Mouse (Mus musculus) C2C12 (cell line): ENCODE data around the gene Atxn10. TPM values are rescaled to one million over a fixed set of nuclear protein-coding genes. Genes with fewer than 3 reads are reported as not detected.
A peak's percentile ranks its signal among the peaks of the same experiment; 100 is the strongest.

Experiments used
- H3K27me3 ChIP-seq: one replicate; pipeline ENCODE4 v1.6.1; 2011; ENCODE audit not compliant: control insufficient read depth, insufficient read depth, insufficient read length
- H3K36me3 ChIP-seq: one replicate; pipeline ENCODE4 v1.6.1; 2011; ENCODE audit not compliant: control insufficient read depth, insufficient read depth
- H3K4me3 ChIP-seq: one replicate; pipeline ENCODE4 v1.5.1; 2011; ENCODE audit warnings: mild to moderate bottlenecking, control low read depth; ENCODE audit not compliant: poor library complexity, insufficient read depth, severe bottlenecking
- H3K79me2 ChIP-seq: one replicate; pipeline ENCODE4 v1.6.1; 2011; ENCODE audit not compliant: control insufficient read depth, insufficient read depth
- H3K79me3 ChIP-seq: one replicate; pipeline ENCODE4 v1.6.1; 2011; ENCODE audit warnings: low read depth, control low read depth
- H3ac ChIP-seq: one replicate; pipeline ENCODE3; 2011; ENCODE audit warnings: low read depth; ENCODE audit not compliant: control insufficient read depth, insufficient read length
- CEBPB ChIP-seq: IDR thresholded peaks from one replicate; pipeline ENCODE4 v1.6.1; 2011; ENCODE audit warnings: low read depth, mild to moderate bottlenecking, control low read depth, moderate library complexity
- CTCF ChIP-seq: IDR thresholded peaks from one replicate; pipeline ENCODE4 v1.5.1; 2011; ENCODE audit not compliant: control insufficient read depth, insufficient read depth, insufficient read length
- FOSL1 ChIP-seq: IDR thresholded peaks from one replicate; pipeline ENCODE4 v1.8.0; 2011; ENCODE audit warnings: mild to moderate bottlenecking, low read length; ENCODE audit not compliant: poor library complexity, insufficient read depth, severe bottlenecking
- MAX ChIP-seq: IDR thresholded peaks from one replicate; pipeline ENCODE4 v1.6.1; 2011; ENCODE audit warnings: mild to moderate bottlenecking, control low read depth
- MYOD1 ChIP-seq: IDR thresholded peaks from one replicate; pipeline ENCODE4 v1.6.1; 2011; ENCODE audit warnings: low read depth; ENCODE audit not compliant: control insufficient read depth, insufficient read length
- MYOG ChIP-seq: IDR thresholded peaks from one replicate; pipeline ENCODE4 v1.6.1; 2011; ENCODE audit not compliant: control insufficient read depth, insufficient read length; ENCODE audit errors: extremely low read depth
- USF1 ChIP-seq: IDR thresholded peaks from one replicate; pipeline ENCODE4 v1.6.1; 2011; ENCODE audit warnings: low read depth, mild to moderate bottlenecking, control low read depth, moderate library complexity
- polyA plus RNA-seq: library from polyadenylated mRNA; unstranded; fragments of >200 nt; fragmentation: generic; extraction: Trizol; gene quantifications from one replicate; pipeline ENCODE4 v1.2.1, GENCODE M21; 2012; ENCODE audit warnings: missing spikeins

Gene Atxn10
- polyA plus RNA-seq, 1 experiment: 149 TPM

GRCm38 (mm10) chr15:85407342-85407741 is 71.3 kb downstream of the Atxn10 start:
- H3ac ChIP-seq: no peak overlapping the region
- TF ChIP-seq CEBPB: no peak
- peak; percentile 12 for TF ChIP-seq MYOD1
- H3K79me3 ChIP-seq: no peaks in the 10 kb centered on the region
- H3K4me3 ChIP-seq: no peak overlapping the region
- peaks cover 8% of the 10 kb centered on the region for H3K79me2 ChIP-seq
- no peaks in the 10 kb centered on the region for H3K27me3 ChIP-seq
- H3K36me3 ChIP-seq: peaks cover 9% of the 10 kb centered on the region

- TF ChIP-seq CTCF (no peak), CEBPB (no peak), FOSL1 (no peak), MYOG (no peak), MYOD1 (no peak), USF1 (no peak), MAX (no peak)
- H3K27me3 ChIP-seq: no peaks in the 10 kb centered on the region
- H3ac ChIP-seq: no peak overlapping the region
- peaks cover 14% of the 10 kb centered on the region for H3K79me2 ChIP-seq
- no peak overlapping the region for H3K4me3 ChIP-seq
- peaks cover 5% of the 10 kb centered on the region for H3K36me3 ChIP-seq
- no peaks in the 10 kb centered on the region for H3K79me3 ChIP-seq
Measured at GRCm38 (mm10) chr15:85408790-85409189, 72.7 kb downstream of the Atxn10 start.

- Histone ChIP-seq H3ac (no peak overlapping the region), H3K79me3 (no peaks in the 10 kb centered on the region), H3K27me3 (no peaks in the 10 kb centered on the region), H3K79me2 (peaks cover 19% of the 10 kb centered on the region), H3K36me3 (peaks cover 5% of the 10 kb centered on the region), H3K4me3 (no peak overlapping the region)
- TF ChIP-seq MYOD1 (no peak), CTCF (no peak), MYOG (no peak), FOSL1 (no peak), CEBPB (no peak), USF1 (no peak), MAX (no peak)
Measured at GRCm38 (mm10) chr15:85409245-85409783, 73.3 kb downstream of the Atxn10 start.

GRCm38 (mm10) chr15:85409836-85410235 is 73.8 kb downstream of the Atxn10 start:
- Histone ChIP-seq H3ac (no peak overlapping the region), H3K4me3 (no peak overlapping the region), H3K79me2 (peaks cover 20% of the 10 kb centered on the region), H3K27me3 (no peaks in the 10 kb centered on the region), H3K79me3 (no peaks in the 10 kb centered on the region), H3K36me3 (peaks cover under 1% of the 10 kb centered on the region)
- TF ChIP-seq MYOG (no peak), MAX (no peak), USF1 (no peak), FOSL1 (no peak), MYOD1 (no peak), CEBPB (no peak), CTCF (no peak)

GRCm38 (mm10) chr15:85414620-85415019 is 78.6 kb downstream of the Atxn10 start:
- Histone ChIP-seq H3ac (no peak overlapping the region), H3K79me3 (no peaks in the 10 kb centered on the region)

GRCm38 (mm10) chr15:85420686-85421085 is 84.6 kb downstream of the Atxn10 start:
- H3K4me3 ChIP-seq: no peak overlapping the region
- peaks cover 7% of the 10 kb centered on the region for H3K79me3 ChIP-seq
- peaks cover 10% of the 10 kb centered on the region for H3K36me3 ChIP-seq
- peak; percentile 76 for TF ChIP-seq CEBPB
- no peak for TF ChIP-seq USF1
- H3K27me3 ChIP-seq: no peaks in the 10 kb centered on the region
- H3K79me2 ChIP-seq: peaks cover 42% of the 10 kb centered on the region
- H3ac ChIP-seq: no peak overlapping the region

More at GRCm38 (mm10) chr15:85414620-85415019, 78.6 kb downstream of the Atxn10 start:
- peaks cover 20% of the 10 kb centered on the region for H3K79me2 ChIP-seq
- TF ChIP-seq FOSL1 (no peak), MYOD1 (no peak), MYOG (no peak), MAX (no peak), CTCF (no peak), CEBPB (no peak), USF1 (no peak)
- no peak overlapping the region for H3K4me3 ChIP-seq
- H3K36me3 ChIP-seq: peaks cover 13% of the 10 kb centered on the region
- no peaks in the 10 kb centered on the region for H3K27me3 ChIP-seq
